Mouse (Mus musculus): ENCODE results near the gene Proca1. TPM values are rescaled to one million over a fixed set of nuclear protein-coding genes. Genes with fewer than 3 reads are reported as not detected.

Gene Proca1
- total RNA-seq, 1 experiment: 0.80 TPM

GRCm38 (mm10) chr11:78168541-78169468 lies 24.4 kb upstream of the Proca1 start:
- H3K36me3 ChIP-seq (ENCODE audit: control insufficient read depth, insufficient read depth, low read length, poor library complexity, severe bottlenecking): no peaks in the 10 kb centered on the region
- DNase-seq (ENCODE audit: low read depth, low spot score): no peak
- no peaks in the 10 kb centered on the region for H3K9me3 ChIP-seq (ENCODE audit: control insufficient read depth, insufficient read depth, low read depth, low read length)
- H3K27ac ChIP-seq (ENCODE audit: insufficient read depth, low read depth, low read length, poor library complexity, severe bottlenecking): no peak overlapping the region
- H3K4me3 ChIP-seq (ENCODE audit: insufficient read depth in 1 of 2, low read depth in 1 of 2, low read length in 2 of 2, poor library complexity in 1 of 2, severe bottlenecking in 1 of 2): peak overlapping the region in 1 of 2 experiments; percentile 19; a peak in 2 of 4 replicates
- TF ChIP-seq MAFK (IDR thresholded peaks at IDR 0.05; ENCODE audit: insufficient read depth, low read depth, low read length): no peak
- no peak for TF ChIP-seq ZNF384 (IDR thresholded peaks at IDR 0.05; ENCODE audit: low read depth, low read length)
- no peak for TF ChIP-seq ZC3H11A (IDR thresholded peaks at IDR 0.05; ENCODE audit: borderline replicate concordance, low read depth, low read length)
- no peak for TF ChIP-seq CHD2 (IDR thresholded peaks at IDR 0.05; ENCODE audit: low read depth, low read length)
- no peak for TF ChIP-seq HCFC1 (IDR thresholded peaks at IDR 0.05; ENCODE audit: borderline replicate concordance, insufficient read depth, low read length)
- in situ Hi-C loops (cut with MboI; ENCODE audit: low sequenced_read_pairs in 2 of 2, unreplicated experiment in 2 of 2): no loop called here
- H3K4me1 ChIP-seq (ENCODE audit: control insufficient read depth in 2 of 2, insufficient read depth in 2 of 2, low read length in 2 of 2, poor library complexity in 1 of 2): peaks cover 0 to 43% of the 10 kb centered on the region in 2 experiments; a peak in 3 of 4 replicates
- H3K9ac ChIP-seq (ENCODE audit: insufficient read depth, low read depth, low read length, poor library complexity, severe bottlenecking): 0 out of 2 replicates have a peak overlapping the region, but pooled peaks have one; percentile 3

- H3K9me3 ChIP-seq (ENCODE audit: control insufficient read depth, insufficient read depth, low read depth, low read length): no peaks in the 10 kb centered on the region
- H3K27ac ChIP-seq (ENCODE audit: insufficient read depth, low read depth, low read length, poor library complexity, severe bottlenecking): no peak overlapping the region
- no peaks in the 10 kb centered on the region for H3K36me3 ChIP-seq (ENCODE audit: control insufficient read depth, insufficient read depth, low read length, poor library complexity, severe bottlenecking)
- in situ Hi-C loops (cut with MboI; ENCODE audit: low sequenced_read_pairs in 2 of 2, unreplicated experiment in 2 of 2): no loop called here
- H3K4me3 ChIP-seq (ENCODE audit: insufficient read depth in 1 of 2, low read depth in 1 of 2, low read length in 2 of 2, poor library complexity in 1 of 2, severe bottlenecking in 1 of 2): peak overlapping the region in 1 of 2 experiments; percentile 31; a peak in 1 of 4 replicates
- TF ChIP-seq HCFC1 (IDR thresholded peaks at IDR 0.05; ENCODE audit: borderline replicate concordance, insufficient read depth, low read length) (no peak), ZC3H11A (IDR thresholded peaks at IDR 0.05; ENCODE audit: borderline replicate concordance, low read depth, low read length) (no peak), CHD2 (IDR thresholded peaks at IDR 0.05; ENCODE audit: low read depth, low read length) (no peak)
- H3K4me1 ChIP-seq (ENCODE audit: control insufficient read depth in 2 of 2, insufficient read depth in 2 of 2, low read length in 2 of 2, poor library complexity in 1 of 2): peaks cover 0 to 43% of the 10 kb centered on the region in 2 experiments; a peak in 3 of 4 replicates
- H3K9ac ChIP-seq (ENCODE audit: insufficient read depth, low read depth, low read length, poor library complexity, severe bottlenecking): peak overlapping the region; percentile 12
- DNase-seq (ENCODE audit: low read depth, low spot score): no peak
Measured at GRCm38 (mm10) chr11:78170306-78170705, 22.9 kb upstream of the Proca1 start.

DNA sequence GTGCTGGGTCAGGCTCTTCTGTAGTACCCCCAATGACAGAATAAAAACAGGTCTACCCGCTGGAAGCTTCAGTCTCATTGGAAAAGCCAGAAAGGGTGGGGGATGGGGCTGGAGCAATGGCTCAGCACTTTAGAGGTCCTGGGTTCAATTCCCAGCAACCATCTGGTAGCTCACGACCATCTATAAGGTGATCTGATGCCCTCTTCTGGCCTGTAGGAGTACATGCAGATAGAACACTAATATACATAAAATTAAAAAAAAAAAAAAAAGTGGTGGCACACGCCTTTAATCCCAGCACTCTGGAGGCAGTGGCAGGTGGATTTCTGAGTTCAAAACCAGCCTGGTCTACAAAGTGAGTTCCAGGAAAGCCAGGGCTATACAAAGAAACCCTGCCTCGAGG lies 21.9 kb upstream of the Proca1 start:
- TF ChIP-seq MAFK (IDR thresholded peaks at IDR 0.05; ENCODE audit: insufficient read depth, low read depth, low read length) (peak; percentile 70; the same call in 1 of the 2 replicates), ZNF384 (IDR thresholded peaks at IDR 0.05; ENCODE audit: low read depth, low read length) (peak; percentile 97), CHD2 (IDR thresholded peaks at IDR 0.05; ENCODE audit: low read depth, low read length) (no peak)
- H3K4me1 ChIP-seq (ENCODE audit: control insufficient read depth in 2 of 2, insufficient read depth in 2 of 2, low read length in 2 of 2, poor library complexity in 1 of 2): peaks cover 0 to 39% of the 10 kb centered on the region in 2 experiments; a peak in 3 of 4 replicates
- H3K9me3 ChIP-seq (ENCODE audit: control insufficient read depth, insufficient read depth, low read depth, low read length): no peaks in the 10 kb centered on the region
- in situ Hi-C loops (cut with MboI; ENCODE audit: low sequenced_read_pairs in 2 of 2, unreplicated experiment in 2 of 2): no loop called here
- no peak overlapping the region for H3K9ac ChIP-seq (ENCODE audit: insufficient read depth, low read depth, low read length, poor library complexity, severe bottlenecking)
- peak overlapping the region in 1 of 2 experiments; percentile 31; a peak in 1 of 4 replicates for H3K4me3 ChIP-seq (ENCODE audit: insufficient read depth in 1 of 2, low read depth in 1 of 2, low read length in 2 of 2, poor library complexity in 1 of 2, severe bottlenecking in 1 of 2)
- DNase-seq (ENCODE audit: low read depth, low spot score): no peak
- no peak overlapping the region for H3K27ac ChIP-seq (ENCODE audit: insufficient read depth, low read depth, low read length, poor library complexity, severe bottlenecking)
- no peaks in the 10 kb centered on the region for H3K36me3 ChIP-seq (ENCODE audit: control insufficient read depth, insufficient read depth, low read length, poor library complexity, severe bottlenecking)

DNA sequence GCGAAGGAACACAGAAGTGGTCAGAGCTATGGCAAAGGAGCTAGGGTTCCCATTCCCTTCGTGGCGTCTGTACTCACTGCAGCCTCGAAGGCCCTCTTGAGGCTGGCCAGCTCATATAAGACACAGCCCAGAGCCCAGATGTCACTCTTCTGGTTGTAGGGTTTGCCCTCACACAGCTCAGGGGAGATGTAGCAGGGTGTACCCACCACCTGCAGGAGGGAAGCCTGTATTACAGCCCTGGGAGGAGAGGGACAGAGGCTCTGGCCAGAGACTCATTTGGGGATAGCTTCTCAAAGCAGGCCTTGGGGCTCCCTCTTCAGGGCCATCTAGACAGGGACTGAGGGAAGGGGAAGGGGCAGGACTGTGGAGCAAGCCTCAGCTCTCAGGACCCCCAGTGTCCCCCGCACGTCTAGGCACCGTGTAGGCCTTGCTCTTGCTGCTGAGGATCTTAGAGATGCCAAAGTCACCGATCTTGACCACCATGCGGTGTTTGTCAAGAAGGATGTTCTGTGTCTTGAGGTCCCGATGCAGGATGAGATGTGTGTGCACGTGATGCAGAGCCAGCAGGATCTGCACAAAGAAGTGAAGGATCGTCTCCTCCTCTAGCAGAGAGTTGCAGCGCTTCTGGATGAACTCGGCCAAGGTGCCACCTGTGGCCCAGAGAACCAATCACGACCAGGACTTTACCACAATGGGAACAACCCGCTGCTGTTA lies 21.0 kb upstream of the Proca1 start:
- in situ Hi-C loops (cut with MboI; ENCODE audit: low sequenced_read_pairs in 2 of 2, unreplicated experiment in 2 of 2): no loop called here
- DNase-seq (ENCODE audit: low read depth, low spot score): no peak

More for the DNA sequence above, 21.0 kb upstream of the Proca1 start:
- H3K4me1 ChIP-seq (ENCODE audit: control insufficient read depth in 2 of 2, insufficient read depth in 2 of 2, low read length in 2 of 2, poor library complexity in 1 of 2): peaks cover 0 to 34% of the 10 kb centered on the region in 2 experiments; a peak in 2 of 4 replicates
- no peak overlapping the region for H3K4me3 ChIP-seq (ENCODE audit: insufficient read depth in 1 of 2, low read depth in 1 of 2, low read length in 2 of 2, poor library complexity in 1 of 2, severe bottlenecking in 1 of 2)
- TF ChIP-seq ZC3H11A (IDR thresholded peaks at IDR 0.05; ENCODE audit: borderline replicate concordance, low read depth, low read length) (no peak), ZNF384 (IDR thresholded peaks at IDR 0.05; ENCODE audit: low read depth, low read length) (no peak), MAFK (IDR thresholded peaks at IDR 0.05; ENCODE audit: insufficient read depth, low read depth, low read length) (no peak), HCFC1 (IDR thresholded peaks at IDR 0.05; ENCODE audit: borderline replicate concordance, insufficient read depth, low read length) (no peak), CHD2 (IDR thresholded peaks at IDR 0.05; ENCODE audit: low read depth, low read length) (no peak)
- no peaks in the 10 kb centered on the region for H3K36me3 ChIP-seq (ENCODE audit: control insufficient read depth, insufficient read depth, low read length, poor library complexity, severe bottlenecking)
- H3K9me3 ChIP-seq (ENCODE audit: control insufficient read depth, insufficient read depth, low read depth, low read length): no peaks in the 10 kb centered on the region
- H3K27ac ChIP-seq (ENCODE audit: insufficient read depth, low read depth, low read length, poor library complexity, severe bottlenecking): no peak overlapping the region
- no peak overlapping the region for H3K9ac ChIP-seq (ENCODE audit: insufficient read depth, low read depth, low read length, poor library complexity, severe bottlenecking)

Measured in ES-E14 (cell line).